Comparison of ENCODE assay signal across 8 mouse cellular contexts in genomic region chr11:101264954-101265471, GRCm38 (mm10). TPM values are rescaled to one million over a fixed set of nuclear protein-coding genes. Genes with fewer than 3 reads are reported as not detected.
A peak's percentile ranks its signal among the peaks of the same experiment; 100 is the strongest.
DNase-seq lines count a peak whose midpoint lies in the region; ATAC-seq and TF ChIP-seq lines count a peak whose summit lies in the region.

No protein-coding gene starts in this region.

- H3K4me1 ChIP-seq in heart, embryonic 14.5 days (ENCODE audit: control insufficient read depth in 2 of 2, insufficient read depth in 2 of 2, low read length in 2 of 2): peaks cover 21 to 29% of the 10 kb centered on the region in 2 experiments; a peak in 3 of 4 replicates
- H3K4me1 ChIP-seq in heart, adult 2 months (ENCODE audit: control insufficient read depth, insufficient read depth, low read length): peaks cover under 1% of the 10 kb centered on the region
- H3K4me1 ChIP-seq in hindbrain, embryonic 15.5 days (replicated peaks): peaks cover 33% of the 10 kb centered on the region
- peaks cover 17% of the 10 kb centered on the region for H3K4me1 ChIP-seq in midbrain, embryonic 16.5 days (ENCODE audit: control insufficient read depth, insufficient read depth, low read length)

- no peak for ATAC-seq in heart, embryonic 14.5 days (ENCODE audit: insufficient number of reproducible peaks, insufficient read depth, low FRiP score, low read depth)
- ATAC-seq in hindbrain, embryonic 15.5 days (ENCODE audit: low FRiP score, low read depth): no peak
- ATAC-seq in midbrain, embryonic 16.5 days: no peak

- H3K79me2 ChIP-seq in heart, adult 2 months (replicated peaks; ENCODE audit: control insufficient read depth, insufficient read depth, low read length): no peaks in the 10 kb centered on the region

- H3K9ac ChIP-seq in heart, embryonic 14.5 days (ENCODE audit: low read length): no peak overlapping the region; the same call in 1 of the 2 replicates
- H3K9ac ChIP-seq in heart, adult 2 months (ENCODE audit: low read depth, low read length): no peak overlapping the region
- peak overlapping the region; percentile 35 for H3K9ac ChIP-seq in hindbrain, embryonic 15.5 days
- peak overlapping the region; percentile 50 for H3K9ac ChIP-seq in midbrain, embryonic 16.5 days (ENCODE audit: low read depth, low read length)

- no peak for TF ChIP-seq EP300 in heart, adult 2 months (IDR thresholded peaks at IDR 0.05; ENCODE audit: insufficient read depth, low read depth, low read length)

- H3K4me2 ChIP-seq in heart, embryonic 14.5 days (ENCODE audit: low read length): peak overlapping the region; percentile 59
- peak overlapping the region; percentile 64 for H3K4me2 ChIP-seq in hindbrain, embryonic 15.5 days
- peak overlapping the region; percentile 69 for H3K4me2 ChIP-seq in midbrain, embryonic 16.5 days (ENCODE audit: low read length)

- no peaks in the 10 kb centered on the region for H3K9me3 ChIP-seq in heart, embryonic 14.5 days (ENCODE audit: control insufficient read depth, low read length)
- no peaks in the 10 kb centered on the region for H3K9me3 ChIP-seq in hindbrain, embryonic 15.5 days
- no peaks in the 10 kb centered on the region for H3K9me3 ChIP-seq in midbrain, embryonic 16.5 days (replicated peaks; ENCODE audit: control insufficient read depth, low read length, poor library complexity, severe bottlenecking)

- no peak overlapping the region for H3K27ac ChIP-seq in heart, embryonic 14.5 days (replicated peaks in 1 of 2; ENCODE audit: control insufficient read depth in 1 of 2, insufficient read depth in 1 of 2, low read depth in 2 of 2, low read length in 2 of 2)
- no peak overlapping the region for H3K27ac ChIP-seq in heart, adult 2 months
- H3K27ac ChIP-seq in hindbrain, embryonic 15.5 days (replicated peaks): no peak overlapping the region
- H3K27ac ChIP-seq in midbrain, embryonic 16.5 days (ENCODE audit: low read length): no peak overlapping the region

- no peaks in the 10 kb centered on the region for H3K36me3 ChIP-seq in heart, embryonic 14.5 days (ENCODE audit: control insufficient read depth, insufficient read depth, low read length)
- H3K36me3 ChIP-seq in heart, adult 2 months (ENCODE audit: control insufficient read depth, insufficient read depth, low read length): no peaks in the 10 kb centered on the region
- no peaks in the 10 kb centered on the region for H3K36me3 ChIP-seq in hindbrain, embryonic 15.5 days
- H3K36me3 ChIP-seq in midbrain, embryonic 16.5 days (ENCODE audit: control insufficient read depth, insufficient read depth, low read length): no peaks in the 10 kb centered on the region

- no peak for DNase-seq in heart, adult 2 months
- DNase-seq in embryo, embryonic 10 days (ENCODE audit: low spot score): peak; percentile 66
- DNase-seq in right cerebral cortex, postnatal 25 days: no peak
- no peak for DNase-seq in c-Kit-positive CD71-positive TER-119-positive erythroid progenitor cells, embryonic 14.5 days (ENCODE audit: low spot score)
- DNase-seq in gastrocnemius, postnatal 10 days: no peak

- no peak for TF ChIP-seq CTCF in heart, adult 2 months (IDR thresholded peaks at IDR 0.05)

- 8% methylated on average over 31 of the region's 31 CpGs for WGBS in heart, embryonic 14.5 days
- WGBS in heart, adult 2 months: 21% methylated on average over 31 of the region's 31 CpGs
- 2% methylated on average over 31 of the region's 31 CpGs for WGBS in hindbrain, embryonic 15.5 days
- 3% methylated on average over 31 of the region's 31 CpGs for WGBS in midbrain, embryonic 16.5 days

- peak overlapping the region; percentile 16 to 30; a peak in 3 of 4 replicates for H3K4me3 ChIP-seq in heart, embryonic 14.5 days (ENCODE audit: control insufficient read depth in 1 of 2, insufficient read depth in 1 of 2, low read depth in 1 of 2, low read length in 2 of 2)
- no peak overlapping the region for H3K4me3 ChIP-seq in heart, adult 2 months
- H3K4me3 ChIP-seq in hindbrain, embryonic 15.5 days: peak overlapping the region; percentile 36
- peak overlapping the region; percentile 34 for H3K4me3 ChIP-seq in midbrain, embryonic 16.5 days (ENCODE audit: low read depth, low read length)

- intact Hi-C loops in heart, adult 2 months (cut with DNase I): no loop called here

- H3K27me3 ChIP-seq in heart, embryonic 14.5 days (ENCODE audit: control insufficient read depth, insufficient read depth, low read length): peaks cover 37% of the 10 kb centered on the region
- no peaks in the 10 kb centered on the region; the same call in 1 of the 2 replicates for H3K27me3 ChIP-seq in heart, adult 2 months (ENCODE audit: control insufficient read depth, insufficient read depth, low read length)
- peaks cover 52% of the 10 kb centered on the region for H3K27me3 ChIP-seq in hindbrain, embryonic 15.5 days
- H3K27me3 ChIP-seq in midbrain, embryonic 16.5 days (ENCODE audit: control insufficient read depth, insufficient read depth, low read depth, low read length): peaks cover 34% of the 10 kb centered on the region

- TF ChIP-seq POLR2A in heart, adult 2 months (IDR thresholded peaks at IDR 0.05; ENCODE audit: insufficient read depth, low read depth, low read length): no peak

RNA-seq across cellular contexts. Expression of gene Wnk4, which starts 4.6 kb away (rescaled TPM):
- 5.8 and 9.5 TPM in 2 replicates for polyA plus RNA-seq in heart, embryonic 14.5 days (2014; fragmentation: Nextera tagmentation; extraction: Ambion mirVana)
- total RNA-seq in heart, adult 2 months (2021): 10 to 100 TPM in 1 of 2 experiments, 1 to 10 TPM in 1; 9.2 to 12.6 TPM
- 12.1 and 13.9 TPM in 2 replicates for polyA plus RNA-seq in heart, adult 2 months (2012; rRNA removed)
- polyA plus RNA-seq in hindbrain, embryonic 15.5 days (2015; fragmentation: Nextera tagmentation; extraction: Ambion mirVana): 8.5 and 9.5 TPM in 2 replicates
- polyA plus RNA-seq in midbrain, embryonic 16.5 days (2015; fragmentation: Nextera tagmentation; extraction: Ambion mirVana): 6.4 and 7.4 TPM in 2 replicates
- 1 to 10 TPM in 1 of 2 experiments, under 1 TPM in 1; 0.35 to 1.4 TPM for total RNA-seq in gastrocnemius, postnatal 10 days (2021)

RNA-seq across cellular contexts. Expression of gene Vps25, which starts 11.5 kb away (rescaled TPM):
- 111 and 123 TPM in 2 replicates for polyA plus RNA-seq in heart, embryonic 14.5 days (2014; fragmentation: Nextera tagmentation; extraction: Ambion mirVana)
- total RNA-seq in heart, adult 2 months (2021): 10 to 100 TPM; 82.5 to 90.1 TPM
- 83.2 and 96.8 TPM in 2 replicates for polyA plus RNA-seq in heart, adult 2 months (2012; rRNA removed)
- 118 and 124 TPM in 2 replicates for polyA plus RNA-seq in hindbrain, embryonic 15.5 days (2015; fragmentation: Nextera tagmentation; extraction: Ambion mirVana)
- 115 and 119 TPM in 2 replicates for polyA plus RNA-seq in midbrain, embryonic 16.5 days (2015; fragmentation: Nextera tagmentation; extraction: Ambion mirVana)
- 10 to 100 TPM; 40.1 to 44.3 TPM for total RNA-seq in gastrocnemius, postnatal 10 days (2021)

RNA-seq across cellular contexts. Expression of gene Cntd1, which starts 13.8 kb away (rescaled TPM):
- polyA plus RNA-seq in heart, embryonic 14.5 days (2014; fragmentation: Nextera tagmentation; extraction: Ambion mirVana): 0.51 and 1.1 TPM in 2 replicates
- under 1 TPM; 0.23 to 0.36 TPM for total RNA-seq in heart, adult 2 months (2021)
- 0.06 and 0.12 TPM in 2 replicates for polyA plus RNA-seq in heart, adult 2 months (2012; rRNA removed)
- polyA plus RNA-seq in hindbrain, embryonic 15.5 days (2015; fragmentation: Nextera tagmentation; extraction: Ambion mirVana): 1.0 and 1.2 TPM in 2 replicates
- polyA plus RNA-seq in midbrain, embryonic 16.5 days (2015; fragmentation: Nextera tagmentation; extraction: Ambion mirVana): 0.71 and 0.80 TPM in 2 replicates
- under 1 TPM; 0.14 to 0.18 TPM for total RNA-seq in gastrocnemius, postnatal 10 days (2021)

RNA-seq across cellular contexts. Expression of gene Coa3, which starts 13.9 kb away (rescaled TPM):
- 188 and 203 TPM in 2 replicates for polyA plus RNA-seq in heart, embryonic 14.5 days (2014; fragmentation: Nextera tagmentation; extraction: Ambion mirVana)
- total RNA-seq in heart, adult 2 months (2021): 100 to 1,000 TPM in 1 of 2 experiments, 10 to 100 TPM in 1; 88.4 to 101 TPM
- polyA plus RNA-seq in heart, adult 2 months (2012; rRNA removed): 153 and 302 TPM in 2 replicates
- 223 and 225 TPM in 2 replicates for polyA plus RNA-seq in hindbrain, embryonic 15.5 days (2015; fragmentation: Nextera tagmentation; extraction: Ambion mirVana)
- polyA plus RNA-seq in midbrain, embryonic 16.5 days (2015; fragmentation: Nextera tagmentation; extraction: Ambion mirVana): 208 and 224 TPM in 2 replicates
- total RNA-seq in gastrocnemius, postnatal 10 days (2021): 10 to 100 TPM; 66.3 to 74.5 TPM

RNA-seq across cellular contexts. Expression of gene Ramp2, which starts 19.2 kb away (rescaled TPM):
- polyA plus RNA-seq in heart, embryonic 14.5 days (2014; fragmentation: Nextera tagmentation; extraction: Ambion mirVana): 272 and 281 TPM in 2 replicates
- 10 to 100 TPM; 89.1 to 90.3 TPM for total RNA-seq in heart, adult 2 months (2021)
- 130 and 172 TPM in 2 replicates for polyA plus RNA-seq in heart, adult 2 months (2012; rRNA removed)
- polyA plus RNA-seq in hindbrain, embryonic 15.5 days (2015; fragmentation: Nextera tagmentation; extraction: Ambion mirVana): 96.5 and 98.8 TPM in 2 replicates
- 79.5 and 83.8 TPM in 2 replicates for polyA plus RNA-seq in midbrain, embryonic 16.5 days (2015; fragmentation: Nextera tagmentation; extraction: Ambion mirVana)
- 10 to 100 TPM; 70.5 to 72.8 TPM for total RNA-seq in gastrocnemius, postnatal 10 days (2021)

Comparison
In these comparisons a context has a peak if more than half of its experiments do, and no peak if none do; other contexts are left out.
1. H3K9ac ChIP-seq: peak in hindbrain, embryonic 15.5 days (single experiment) and midbrain, embryonic 16.5 days (single experiment); none in heart, embryonic 14.5 days (single experiment) and heart, adult 2 months (single experiment).
2. Peak in every context shown above with its lines, with median percentiles within 50 percentile points of each other: H3K4me2 ChIP-seq.